Mouse (Mus musculus) thymus, postnatal 25 days (tissue): ENCODE results near the gene Gm10197.

Experiments used
- DNase-seq: peaks from one replicate; pipeline ENCODE4 v3.0.0; 2022

Gm10197 gene

DNA sequence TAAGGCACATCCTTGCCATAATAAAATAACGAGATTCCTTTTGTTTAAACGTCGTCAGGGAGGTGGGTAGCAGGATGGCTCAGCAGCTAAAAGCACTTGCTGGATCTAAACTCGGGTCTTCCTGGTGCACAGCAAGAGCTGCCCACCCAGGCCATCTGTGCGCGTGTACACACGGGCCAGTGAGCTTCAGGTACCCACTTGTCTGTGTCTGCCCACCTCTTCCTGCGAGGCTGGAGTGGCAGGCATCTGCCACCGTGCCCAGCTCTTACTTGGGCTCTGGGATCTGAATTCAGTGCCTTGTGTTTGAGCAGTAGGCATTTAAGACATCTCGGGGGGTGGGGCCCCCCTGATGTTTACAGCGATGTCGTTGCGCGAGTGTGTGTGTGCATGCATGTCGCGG lies 16.5 kb downstream of the Gm10197 start:
- no peak for DNase-seq

DNA sequence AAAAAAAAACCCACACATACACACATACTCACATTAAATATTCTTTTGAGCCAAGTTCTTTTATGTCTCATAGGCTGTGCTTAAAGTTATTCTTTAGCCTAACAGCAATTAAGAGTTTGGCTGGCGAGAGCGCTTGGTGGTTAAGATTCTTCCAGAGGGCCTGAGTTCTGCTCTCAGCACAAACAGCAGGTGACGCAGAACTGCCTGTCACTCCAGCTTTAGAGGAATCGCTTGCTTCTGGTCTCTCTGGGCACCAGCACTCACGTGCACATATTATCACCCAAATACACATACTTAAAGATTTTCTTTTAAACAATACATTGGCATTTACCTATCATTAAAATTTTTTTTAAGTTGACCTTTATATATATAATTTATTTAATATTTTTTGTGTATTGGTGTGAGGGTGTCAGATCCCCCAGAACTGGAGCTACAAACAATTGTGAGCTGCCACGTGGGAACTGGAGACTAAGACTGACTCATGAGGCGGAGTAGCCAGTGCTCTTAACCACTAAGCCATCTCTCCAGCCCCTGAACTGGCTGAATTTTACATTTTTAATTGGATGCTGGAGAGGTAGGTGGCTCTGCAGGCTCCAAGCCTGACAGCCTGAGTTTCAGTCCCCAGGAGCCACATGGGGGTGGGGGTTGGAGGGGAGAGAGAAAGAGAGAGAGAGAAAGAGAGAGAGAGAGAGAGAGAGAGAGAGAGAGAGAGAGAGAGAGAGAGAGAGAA lies 17.1 kb downstream of the Gm10197 start:
- no peak for DNase-seq

DNA sequence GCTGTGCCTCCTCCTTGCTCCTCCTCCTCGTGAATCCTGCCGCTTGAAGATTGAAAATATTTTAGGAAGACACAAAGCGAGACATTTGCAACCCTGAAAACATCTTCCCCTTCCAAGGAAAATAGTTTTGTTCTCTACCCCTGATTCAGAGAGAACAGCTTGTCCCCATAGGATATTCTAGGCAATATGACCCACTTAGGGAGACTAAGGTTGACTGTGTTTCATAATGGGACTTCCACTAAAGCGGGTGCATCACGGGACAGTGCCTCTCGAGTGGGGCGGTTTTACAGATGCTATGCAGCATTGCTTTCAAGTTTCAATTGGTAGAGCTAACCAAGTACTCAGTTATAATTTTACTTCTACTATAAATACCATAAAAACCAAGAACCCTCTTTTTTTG lies 17.7 kb downstream of the Gm10197 start:
- DNase-seq: no peak

DNA sequence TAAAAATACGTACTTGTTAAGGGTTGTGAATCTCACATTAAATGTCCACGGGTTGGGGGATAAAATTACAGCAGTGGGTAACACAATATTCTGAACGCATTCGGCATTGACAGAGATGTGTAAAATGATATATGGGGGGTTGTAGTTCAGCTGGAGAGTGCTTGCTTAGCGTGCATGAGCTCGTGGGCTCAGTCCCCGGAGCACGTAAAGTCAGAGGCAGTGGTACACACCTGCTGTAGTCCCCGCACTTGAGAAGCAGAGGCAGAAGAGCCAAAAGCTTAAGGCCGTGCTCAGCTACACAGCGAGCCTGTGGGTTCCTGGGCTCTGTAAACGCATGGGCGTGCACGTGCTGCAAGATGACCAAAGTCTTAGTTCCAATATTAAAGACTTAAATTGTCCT lies 25.8 kb downstream of the Gm10197 start:
- no peak for DNase-seq

DNA sequence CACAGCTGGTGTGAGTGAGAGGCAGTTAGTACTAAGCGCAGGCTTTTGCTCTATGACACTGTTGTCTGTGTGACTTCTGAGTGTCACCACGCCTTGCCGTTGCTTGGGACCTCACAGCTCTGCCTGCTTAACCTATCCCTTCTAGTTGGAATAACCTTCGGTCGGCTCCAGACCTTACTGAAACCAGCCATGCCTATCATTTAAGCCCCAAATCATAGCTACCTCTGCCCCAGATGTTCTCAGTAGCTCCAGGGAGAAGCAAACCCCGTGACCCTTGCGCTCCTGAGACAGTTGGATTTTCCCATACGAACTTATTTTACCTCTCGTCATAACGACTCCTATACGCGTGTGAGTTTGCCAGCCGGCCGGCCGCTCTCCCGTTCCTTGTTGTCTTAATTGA lies 27.5 kb downstream of the Gm10197 start:
- no peak for DNase-seq

DNA sequence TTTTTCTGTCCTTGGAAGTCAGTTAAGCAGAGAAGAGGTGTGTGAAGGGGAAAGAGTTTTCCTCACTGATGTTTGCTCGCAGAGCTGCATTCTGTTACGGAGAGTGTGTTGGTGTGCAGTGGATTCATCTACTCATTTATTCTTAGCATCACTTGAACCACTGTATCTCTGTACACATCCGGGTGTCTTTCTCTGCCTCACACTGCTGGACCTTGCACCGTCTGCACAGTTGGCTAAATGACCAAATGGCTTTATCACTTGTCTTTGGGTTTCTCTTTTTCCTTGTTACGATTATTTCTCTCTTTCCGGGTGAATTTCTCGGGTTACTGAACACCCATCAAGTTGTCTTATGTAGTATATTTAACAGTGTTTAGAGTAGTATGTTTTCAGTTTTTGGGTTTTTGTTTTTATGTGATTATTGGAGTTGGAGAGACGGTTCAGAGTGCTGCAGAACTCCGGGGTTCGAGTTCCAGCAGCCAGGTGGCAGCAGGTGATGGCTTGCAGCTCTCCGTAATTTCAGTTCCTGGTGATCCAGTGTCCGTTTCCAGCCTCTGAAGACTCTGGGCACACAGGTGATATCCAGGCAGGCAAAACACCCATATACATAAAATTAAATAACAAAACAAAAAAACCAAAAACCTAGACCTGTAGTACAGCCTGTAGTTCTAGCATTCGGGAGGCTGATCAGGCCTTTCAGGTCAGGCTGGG lies 28.2 kb downstream of the Gm10197 start:
- DNase-seq: no peak

DNA sequence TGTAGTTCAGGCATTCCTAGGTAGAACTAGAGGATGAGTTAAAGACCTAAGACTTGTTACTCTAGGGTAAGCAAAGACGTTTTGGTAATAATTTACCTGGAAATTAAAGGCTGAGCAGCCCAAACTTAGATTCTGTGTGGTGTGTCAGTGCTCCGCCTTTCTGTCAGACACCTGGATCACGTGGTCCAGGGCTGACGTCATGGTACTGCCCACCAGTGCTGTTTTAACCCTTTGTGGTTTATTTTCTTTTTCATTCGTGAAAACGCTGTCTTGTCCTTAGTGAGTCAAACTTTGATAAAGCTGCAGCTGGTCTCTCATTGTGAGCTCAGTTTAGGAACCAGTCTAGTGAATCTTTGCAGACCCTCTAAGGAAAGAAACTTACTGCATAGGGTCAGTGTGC lies 31.1 kb downstream of the Gm10197 start:
- no peak for DNase-seq

DNA sequence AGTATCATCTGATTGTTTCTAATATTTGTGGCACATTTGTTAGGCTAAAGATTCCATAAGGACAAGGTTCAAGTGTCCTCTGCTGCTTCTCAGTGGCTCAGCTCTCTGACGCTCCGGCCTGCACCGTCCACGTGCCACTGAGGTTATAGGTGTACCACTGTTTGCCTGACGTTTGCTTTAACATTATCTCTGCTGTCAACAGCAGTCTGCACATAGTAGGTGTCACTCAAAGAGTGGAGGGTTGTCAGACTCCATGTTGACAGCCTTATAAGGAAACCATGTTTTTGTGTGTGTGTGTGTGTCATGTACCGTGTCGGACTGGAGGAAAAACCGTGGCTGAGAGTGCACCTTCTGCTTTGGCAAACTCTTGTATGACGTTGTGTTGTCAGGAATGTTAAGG lies 36.3 kb downstream of the Gm10197 start:
- no peak for DNase-seq

DNA sequence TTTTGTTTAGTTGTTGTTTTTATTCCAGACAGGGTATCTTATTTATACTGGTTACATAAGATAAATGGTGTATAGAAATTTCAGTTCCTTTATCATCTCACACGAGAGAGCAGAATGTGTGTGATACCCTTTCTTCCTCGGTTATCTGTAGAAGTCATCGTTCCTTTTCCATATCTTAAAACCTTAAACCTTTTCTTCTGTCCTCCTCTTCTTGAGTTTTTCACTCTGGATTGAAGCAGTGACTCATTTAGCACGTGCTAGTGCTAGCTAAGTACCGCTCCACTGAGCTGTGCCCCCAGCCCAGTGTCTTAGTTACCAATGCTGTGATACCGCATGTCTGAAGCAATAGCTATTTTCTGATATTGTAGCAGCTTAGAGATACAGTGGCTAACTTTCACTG lies 37.8 kb downstream of the Gm10197 start:
- no peak for DNase-seq

DNA sequence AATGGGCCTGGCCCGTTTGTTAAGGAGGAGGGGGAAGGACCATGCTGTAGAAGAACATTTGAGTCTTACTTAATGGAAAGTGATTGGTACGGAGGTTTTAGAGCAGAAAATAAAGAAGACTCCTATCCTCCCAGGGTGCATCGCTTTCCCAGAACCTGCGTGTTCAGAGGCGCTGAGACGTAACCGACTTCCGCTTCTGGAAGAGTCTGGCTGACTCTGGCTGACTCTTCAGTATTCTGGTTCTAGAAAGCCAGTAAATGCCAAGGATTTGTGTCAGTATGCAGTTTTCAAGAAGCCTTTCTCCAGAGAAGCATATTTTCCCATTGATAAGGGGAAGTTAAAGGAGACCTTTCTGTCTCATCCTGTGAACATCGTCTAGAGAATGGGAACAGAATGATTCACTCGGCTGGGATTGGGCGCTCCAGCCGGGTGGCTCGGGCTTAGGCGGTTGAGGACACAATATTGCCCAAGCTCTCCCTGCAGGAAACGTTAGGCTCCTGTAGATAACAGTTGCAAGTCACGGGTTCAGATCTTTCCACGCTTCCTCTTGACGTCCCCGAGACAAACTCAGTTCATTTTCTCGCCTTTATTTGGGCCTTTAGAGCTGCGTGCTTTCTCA lies 39.6 kb downstream of the Gm10197 start:
- no peak for DNase-seq

DNA sequence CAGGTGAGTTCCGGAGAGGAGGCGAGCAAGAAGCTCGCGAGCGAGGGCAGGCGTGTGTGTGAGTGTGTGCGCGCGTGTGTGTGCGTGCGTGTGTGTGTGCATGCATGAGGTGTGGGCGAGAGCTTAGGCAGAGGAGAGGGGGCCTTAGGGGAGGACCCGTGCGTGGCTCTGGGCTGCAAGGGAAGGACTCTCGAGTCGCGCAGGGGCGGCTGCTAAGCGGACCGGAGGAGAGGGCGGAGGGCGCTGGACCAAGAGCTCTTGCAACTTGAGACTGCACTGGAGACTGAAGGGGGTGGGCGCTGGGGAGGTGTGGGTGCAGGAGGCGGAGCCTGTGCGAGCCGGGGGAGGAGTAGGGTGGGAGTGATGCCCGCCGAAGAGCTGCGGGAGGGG lies 41.6 kb downstream of the Gm10197 start:
- DNase-seq: peak; percentile 83

DNA sequence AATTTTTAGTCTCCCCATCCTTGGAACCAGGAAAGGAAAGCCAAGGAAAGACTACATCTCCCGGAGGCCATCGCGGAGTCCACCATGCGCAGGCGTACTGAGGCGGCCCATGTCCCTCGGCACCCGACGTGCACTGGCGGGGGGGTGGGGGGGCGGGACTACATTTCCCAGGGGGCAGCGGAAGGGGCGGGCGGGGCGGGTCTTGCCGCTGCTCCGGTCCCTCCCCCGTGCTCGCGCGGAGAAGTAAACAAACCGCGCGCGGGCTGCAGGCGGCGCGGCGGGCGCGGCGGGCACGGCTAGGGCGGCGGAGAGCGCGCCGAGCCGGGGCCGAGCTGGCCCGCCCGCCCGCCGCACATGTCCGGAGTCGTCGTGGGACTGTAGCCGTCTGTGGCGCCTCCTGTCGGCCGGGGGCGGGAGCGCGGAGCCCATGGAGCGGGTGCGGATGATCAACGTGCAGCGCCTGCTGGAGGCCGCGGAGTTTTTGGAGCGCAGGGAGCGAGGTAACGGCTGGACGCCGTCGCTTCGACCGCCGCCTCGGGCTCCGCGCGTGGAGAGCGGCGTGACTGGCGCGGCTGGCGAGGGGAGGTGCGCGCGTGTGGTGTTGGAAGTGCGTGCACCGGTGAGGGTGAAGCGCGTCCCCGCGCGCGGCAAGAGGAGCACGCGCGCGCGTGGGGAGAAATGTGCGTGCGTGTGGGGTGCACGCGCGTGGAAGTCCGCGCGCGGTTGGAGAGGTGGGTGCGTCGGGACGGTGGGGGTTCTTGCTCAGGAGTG lies 42.2 kb downstream of the Gm10197 start:
- peak; percentile 86 for DNase-seq

DNA sequence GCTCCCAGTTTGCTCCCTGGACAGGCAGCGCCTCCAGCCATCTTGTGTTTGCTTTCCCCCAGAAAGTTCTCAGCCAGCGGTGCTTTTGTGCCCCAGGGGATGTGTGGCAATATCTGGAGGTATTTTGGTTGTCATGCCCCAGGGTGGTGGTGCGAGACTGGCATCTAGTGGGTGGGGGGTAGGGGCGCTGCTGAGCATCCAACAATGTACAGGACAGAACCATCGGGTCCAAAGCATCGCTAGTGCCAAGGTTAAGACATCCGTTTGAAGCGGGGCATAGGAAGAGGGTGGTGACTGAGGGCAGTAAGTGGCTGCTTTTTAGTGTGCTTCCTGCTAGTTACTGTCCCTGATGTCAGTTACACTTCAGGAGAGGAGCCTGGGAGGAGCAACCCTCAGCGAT lies 43.5 kb downstream of the Gm10197 start:
- peak; percentile 16 for DNase-seq

DNA sequence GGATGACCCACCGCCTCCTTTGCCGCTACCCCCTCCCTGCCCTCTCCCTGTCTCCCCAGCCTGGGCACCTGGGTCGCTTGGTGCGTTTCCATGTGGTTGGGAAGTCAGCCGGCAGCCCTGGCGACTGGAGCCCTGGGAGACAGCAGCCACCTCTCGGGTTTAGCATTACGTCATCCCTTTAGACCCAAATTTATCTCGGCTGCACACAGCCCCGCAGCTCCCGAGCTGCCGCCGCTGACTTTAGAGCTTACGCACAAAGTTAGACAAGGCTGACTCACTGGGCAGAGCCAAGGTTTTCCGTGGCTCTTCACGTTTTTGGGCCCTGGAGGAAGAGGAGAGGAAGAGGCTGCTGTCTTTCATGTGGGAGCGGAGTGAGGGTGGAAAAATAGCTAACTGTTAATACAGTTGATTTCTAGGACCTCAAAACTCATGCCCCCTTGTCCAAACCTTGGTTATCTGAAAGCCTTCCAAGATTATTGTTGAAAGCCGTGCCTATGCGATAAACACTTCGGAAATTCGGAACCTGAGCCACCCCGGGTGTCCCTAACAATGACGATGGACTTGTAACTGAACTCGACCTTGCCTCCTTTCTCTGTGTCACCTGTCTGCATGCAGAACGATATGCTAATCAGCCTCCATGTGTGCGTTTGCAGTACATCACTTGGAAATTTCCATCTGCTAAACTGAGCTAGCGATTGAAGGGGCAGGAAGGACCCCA lies 45.8 kb downstream of the Gm10197 start:
- peak; percentile 16 for DNase-seq

DNA sequence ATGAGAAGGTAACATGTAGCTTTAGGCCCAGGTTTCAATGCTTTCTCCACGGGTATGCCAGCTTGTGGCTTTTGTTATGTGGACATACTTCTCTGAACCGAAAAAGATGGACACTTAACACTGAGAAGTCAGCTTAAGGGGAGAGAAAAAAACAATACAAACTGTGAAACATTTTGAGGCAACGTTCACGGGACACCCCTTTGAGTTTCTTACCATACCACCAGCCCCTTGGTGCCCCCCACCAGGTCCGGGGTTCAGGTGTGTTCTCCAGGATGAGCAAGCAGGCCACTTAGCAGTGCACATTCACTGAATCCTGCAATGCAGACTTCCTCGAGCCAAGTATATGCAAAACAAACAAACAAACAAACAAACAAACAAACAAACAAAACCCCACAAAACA lies 46.7 kb downstream of the Gm10197 start:
- no peak for DNase-seq

DNA sequence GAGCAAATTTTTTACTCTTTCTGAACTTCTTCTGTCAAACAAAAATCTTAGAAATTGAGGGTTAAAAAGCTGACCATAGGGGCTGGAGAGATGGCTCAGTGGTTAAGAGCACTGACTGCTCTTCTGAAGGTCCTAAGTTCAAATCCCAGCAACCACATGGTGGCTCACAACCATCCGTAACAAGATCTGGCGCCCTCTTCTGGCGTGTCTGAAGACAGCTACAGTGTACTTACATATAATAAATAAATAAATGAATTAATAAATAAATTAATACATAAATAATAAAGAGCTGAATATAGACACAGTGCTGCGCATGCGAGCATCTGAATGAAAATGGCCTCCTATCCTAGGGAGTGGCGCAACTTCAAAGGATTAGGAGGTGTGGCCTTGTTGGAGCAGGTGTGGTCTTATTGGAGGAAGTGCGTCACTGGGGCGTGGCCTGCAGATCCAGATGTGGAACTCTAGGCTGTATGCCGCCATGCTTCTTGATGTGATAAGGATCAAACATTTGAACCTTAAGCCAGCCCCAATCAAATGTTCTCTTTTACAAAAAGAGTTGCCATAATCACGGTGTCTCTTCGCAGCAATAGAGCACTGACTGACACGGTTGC lies 49.0 kb downstream of the Gm10197 start:
- DNase-seq: no peak
